ENCODE assay signal across 8 mouse cellular contexts in the genomic region with DNA sequence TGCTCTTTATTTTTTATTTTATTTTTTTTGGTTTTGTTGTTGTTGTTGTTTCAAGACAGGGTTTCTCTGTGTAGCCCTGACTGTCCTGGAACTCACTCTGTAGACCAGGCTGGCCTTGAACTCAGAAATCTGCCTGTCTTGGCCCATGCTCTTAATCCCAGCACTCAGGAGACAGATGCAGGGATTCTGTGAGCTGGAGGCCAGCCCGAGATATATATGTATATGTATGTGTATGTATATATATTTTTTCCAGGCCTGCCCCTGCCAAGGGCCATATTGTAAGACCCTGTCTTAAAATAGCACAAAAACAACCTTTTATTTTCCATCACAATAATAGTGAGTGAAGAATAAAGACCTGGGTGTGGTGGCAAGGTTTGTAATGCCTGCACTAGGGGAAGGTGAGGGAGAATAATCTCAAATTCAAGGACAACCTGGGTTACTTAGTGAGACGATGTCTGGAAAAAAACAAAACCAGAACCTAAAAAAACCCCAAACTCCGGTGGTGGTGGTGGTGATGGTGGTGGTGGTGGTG. TPM values are rescaled to one million over a fixed set of nuclear protein-coding genes. Genes with fewer than 3 reads are reported as not detected.
DNase-seq lines count a peak whose midpoint lies in the region; ATAC-seq lines count a peak whose summit lies in the region.

No protein-coding gene starts in this region.

- peaks cover 26% of the 10 kb centered on the region for H3K4me1 ChIP-seq in neural tube, embryonic 11.5 days (ENCODE audit: control insufficient read depth, insufficient read depth, low read length)
- peaks cover 64% of the 10 kb centered on the region for H3K4me1 ChIP-seq in liver, embryonic 12.5 days

- H3K27me3 ChIP-seq in neural tube, embryonic 11.5 days (ENCODE audit: control insufficient read depth, insufficient read depth, low read length): no peaks in the 10 kb centered on the region
- H3K27me3 ChIP-seq in liver, embryonic 12.5 days (replicated peaks): no peaks in the 10 kb centered on the region

- H3K9me3 ChIP-seq in neural tube, embryonic 11.5 days (ENCODE audit: control insufficient read depth, low read length): no peaks in the 10 kb centered on the region
- no peaks in the 10 kb centered on the region for H3K9me3 ChIP-seq in liver, embryonic 12.5 days (replicated peaks)

- DNase-seq in heart, adult 11 months: peak; percentile 87
- DNase-seq in heart, adult 8-10 months (ENCODE audit: low spot score): no peak
- no peak for DNase-seq in neural tube, embryonic 11.5 days (ENCODE audit: low spot score)
- no peak for DNase-seq in neural tube, embryonic 10.5 days (ENCODE audit: extremely low spot score, low spot score)
- no peak for DNase-seq in adrenal gland, adult 18-20 months (ENCODE audit: low spot score in 2 of 2)
- no peak for DNase-seq in left cerebral cortex, adult 18-20 months (ENCODE audit: low spot score in 2 of 2)
- no peak for DNase-seq in testis, postnatal 10 days (ENCODE audit: low spot score)

- no peaks in the 10 kb centered on the region for H3K36me3 ChIP-seq in neural tube, embryonic 11.5 days (ENCODE audit: control insufficient read depth, insufficient read depth, low read length)
- H3K36me3 ChIP-seq in liver, embryonic 12.5 days: no peaks in the 10 kb centered on the region

- no peak overlapping the region for H3K4me3 ChIP-seq in neural tube, embryonic 11.5 days (ENCODE audit: low read depth, low read length)
- H3K4me3 ChIP-seq in liver, embryonic 12.5 days: peak overlapping the region; percentile 57; the same call in 1 of the 2 replicates

- no peak overlapping the region for H3K27ac ChIP-seq in neural tube, embryonic 11.5 days (ENCODE audit: low read depth, low read length)
- peak overlapping the region; percentile 10; the same call in 1 of the 2 replicates for H3K27ac ChIP-seq in liver, embryonic 12.5 days

- no peak for ATAC-seq in neural tube, embryonic 11.5 days (ENCODE audit: insufficient read depth, low FRiP score, low TSS enrichment)
- ATAC-seq in liver, embryonic 12.5 days: no peak

- no peak overlapping the region for H3K9ac ChIP-seq in neural tube, embryonic 11.5 days (ENCODE audit: low read length)
- H3K9ac ChIP-seq in liver, embryonic 12.5 days: no peak overlapping the region

- H3K4me2 ChIP-seq in neural tube, embryonic 11.5 days (ENCODE audit: low read depth): peak overlapping the region; percentile 75; the same call in 1 of the 2 replicates
- peak overlapping the region; percentile 91 for H3K4me2 ChIP-seq in liver, embryonic 12.5 days

- 62% methylated on average over 3 of the region's 3 CpGs for WGBS in neural tube, embryonic 11.5 days
- 57% methylated on average over 3 of the region's 3 CpGs for WGBS in liver, embryonic 12.5 days (ENCODE audit: insufficient replicate concordance)

RNA-seq across cellular contexts. Expression of a gene that starts 5.1 kb away (rescaled TPM):
- 1 to 10 TPM; 6.3 to 8.4 (median 7.5) TPM for total RNA-seq in heart, adult 8-10 months (2022)
- 40.8 and 43.5 TPM in 2 replicates for polyA plus RNA-seq in neural tube, embryonic 11.5 days (2014; fragmentation: Nextera tagmentation; extraction: Ambion mirVana)
- polyA plus RNA-seq in liver, embryonic 12.5 days (2016; fragmentation: Nextera tagmentation; extraction: Ambion mirVana): 32.0 and 34.8 TPM in 2 replicates
- 10 to 100 TPM in 1 of 2 experiments, 1 to 10 TPM in 1; 8.1 to 11.9 TPM for total RNA-seq in adrenal gland, adult 18-20 months (2021)
- 10 to 100 TPM; 23.6 to 26.8 TPM for total RNA-seq in left cerebral cortex, adult 18-20 months (2021)

RNA-seq across cellular contexts. Expression of a gene that starts 5.9 kb away (rescaled TPM):
- 10 to 100 TPM; 16.1 to 18.7 (median 17.1) TPM for total RNA-seq in heart, adult 8-10 months (2022)
- polyA plus RNA-seq in neural tube, embryonic 11.5 days (2014; fragmentation: Nextera tagmentation; extraction: Ambion mirVana): 10.5 and 11.4 TPM in 2 replicates
- polyA plus RNA-seq in liver, embryonic 12.5 days (2016; fragmentation: Nextera tagmentation; extraction: Ambion mirVana): 5.3 and 6.1 TPM in 2 replicates
- total RNA-seq in adrenal gland, adult 18-20 months (2021): 10 to 100 TPM; 23.7 to 23.9 TPM
- total RNA-seq in left cerebral cortex, adult 18-20 months (2021): 10 to 100 TPM; 35.2 to 38.0 TPM

RNA-seq across cellular contexts. Expression of a gene that starts 20.0 kb away (rescaled TPM):
- total RNA-seq in heart, adult 8-10 months (2022): under 1 TPM in 2 of 4 experiments, not detected in 2; 0.33 to 0.75 TPM
- polyA plus RNA-seq in neural tube, embryonic 11.5 days (2014; fragmentation: Nextera tagmentation; extraction: Ambion mirVana): 154 and 155 TPM in 2 replicates
- 142 TPM in 2 replicates for polyA plus RNA-seq in liver, embryonic 12.5 days (2016; fragmentation: Nextera tagmentation; extraction: Ambion mirVana)
- 1 to 10 TPM; 1.4 to 1.9 TPM for total RNA-seq in adrenal gland, adult 18-20 months (2021)
- total RNA-seq in left cerebral cortex, adult 18-20 months (2021): under 1 TPM in 1 of 2 experiments, not detected in 1; 0.30 TPM

RNA-seq across cellular contexts. Expression of a gene that starts 22.8 kb away (rescaled TPM):
- total RNA-seq in heart, adult 8-10 months (2022): 10 to 100 TPM; 57.1 to 72.2 (median 68.6) TPM
- 112 TPM in 2 replicates for polyA plus RNA-seq in neural tube, embryonic 11.5 days (2014; fragmentation: Nextera tagmentation; extraction: Ambion mirVana)
- polyA plus RNA-seq in liver, embryonic 12.5 days (2016; fragmentation: Nextera tagmentation; extraction: Ambion mirVana): 26.3 and 27.5 TPM in 2 replicates
- 100 to 1,000 TPM; 106 to 137 TPM for total RNA-seq in adrenal gland, adult 18-20 months (2021)
- total RNA-seq in left cerebral cortex, adult 18-20 months (2021): 1,000 to 10,000 TPM; 1,053 to 1,091 TPM

RNA-seq across cellular contexts. Expression of a gene that starts 29.6 kb away (rescaled TPM):
- 10 to 100 TPM; 33.3 to 81.2 (median 48.5) TPM for total RNA-seq in heart, adult 8-10 months (2022)
- 10.7 and 10.9 TPM in 2 replicates for polyA plus RNA-seq in neural tube, embryonic 11.5 days (2014; fragmentation: Nextera tagmentation; extraction: Ambion mirVana)
- polyA plus RNA-seq in liver, embryonic 12.5 days (2016; fragmentation: Nextera tagmentation; extraction: Ambion mirVana): 2.5 and 4.0 TPM in 2 replicates
- 10 to 100 TPM; 66.6 to 77.7 TPM for total RNA-seq in adrenal gland, adult 18-20 months (2021)
- total RNA-seq in left cerebral cortex, adult 18-20 months (2021): 100 to 1,000 TPM; 129 to 133 TPM
